Mouse (Mus musculus): ENCODE data around the gene Ergic1. TPM values are rescaled to one million over a fixed set of nuclear protein-coding genes. Genes with fewer than 3 reads are reported as not detected.

The Ergic1 gene
- 100 to 1,000 TPM; 180 to 193 TPM for total RNA-seq (2021)

- intact Hi-C loops (cut with DNase I), result loop anchor here (2.0 kb wide), 1 partner anchor 52 kb away; no protein-coding TSS in a partner anchor
- DNase-seq, result peak; percentile 94
Measured at GRCm38 (mm10) chr17:26561290-26561640, at the start of gene Ergic1. Gene Ergic1 (plus strand): TSS chr17:26561489.

- intact Hi-C loops (cut with DNase I), result no loop called here
- peak; percentile 30 for DNase-seq
Measured at GRCm38 (mm10) chr17:26511816-26512774, 49.2 kb upstream of the Ergic1 start.

DNA sequence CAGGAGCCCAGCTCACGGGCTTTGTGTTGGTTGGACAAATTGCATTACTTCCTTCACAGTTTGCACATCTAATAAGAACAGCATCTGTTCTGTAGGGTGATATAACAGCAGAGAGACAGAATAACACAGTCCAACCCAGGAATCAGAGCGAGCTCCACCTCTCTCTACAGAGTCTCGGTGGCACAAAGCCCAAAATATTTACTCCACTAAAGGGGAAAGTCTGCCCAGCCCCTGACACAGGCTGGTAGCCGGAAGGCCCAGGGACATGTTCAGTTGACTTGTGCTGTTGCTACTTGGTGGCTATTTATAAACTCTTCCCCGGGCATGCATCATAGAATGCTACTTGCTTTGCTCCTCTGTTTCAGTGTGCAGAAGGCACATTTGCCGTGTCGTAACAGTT lies 48.3 kb upstream of the Ergic1 start:
- intact Hi-C loops (cut with DNase I), result no loop called here
- DNase-seq, result no peak

GRCm38 (mm10) chr17:26513459-26514290 lies 47.6 kb upstream of the Ergic1 start:
- intact Hi-C loops (cut with DNase I), result no loop called here

DNA sequence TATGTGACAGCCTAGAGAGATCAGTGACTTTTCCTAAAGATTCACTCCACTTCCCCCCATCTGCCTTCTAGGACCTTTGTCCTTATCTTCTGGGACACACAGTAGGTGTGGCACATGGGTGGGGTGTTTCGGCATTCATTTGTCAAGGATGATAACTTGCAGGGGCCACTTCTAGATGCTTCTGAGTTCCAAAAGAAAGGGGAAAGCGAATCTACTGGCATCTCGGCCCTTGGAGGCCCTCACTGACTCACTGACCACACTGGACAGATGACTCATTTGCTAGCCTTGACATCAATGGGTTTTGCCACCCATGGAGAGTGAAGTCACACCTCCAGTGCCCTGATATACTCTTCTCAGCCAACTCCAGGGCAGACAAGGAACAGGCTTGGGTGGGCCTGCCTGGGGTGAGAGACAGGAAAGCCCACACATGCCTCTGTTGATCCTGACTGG lies 46.7 kb upstream of the Ergic1 start:
- no peak for DNase-seq
- intact Hi-C loops (cut with DNase I), result no loop called here

More at GRCm38 (mm10) chr17:26513459-26514290, 47.6 kb upstream of the Ergic1 start:
- no peak for DNase-seq

GRCm38 (mm10) chr17:26515675-26516074 lies 45.6 kb upstream of the Ergic1 start:
- DNase-seq, result no peak
- intact Hi-C loops (cut with DNase I), result no loop called here

- no peak for DNase-seq
- intact Hi-C loops (cut with DNase I), result no loop called here
Measured at GRCm38 (mm10) chr17:26518306-26518705, 43.0 kb upstream of the Ergic1 start.

GRCm38 (mm10) chr17:26522711-26523110 lies 38.6 kb upstream of the Ergic1 start:
- intact Hi-C loops (cut with DNase I), result no loop called here
- no peak for DNase-seq

GRCm38 (mm10) chr17:26524316-26524715 lies 37.0 kb upstream of the Ergic1 start:
- intact Hi-C loops (cut with DNase I), result no loop called here
- no peak for DNase-seq

- DNase-seq, result no peak
Measured at GRCm38 (mm10) chr17:26524801-26525200, 36.5 kb upstream of the Ergic1 start.

GRCm38 (mm10) chr17:26525316-26525715 lies 36.0 kb upstream of the Ergic1 start:
- DNase-seq, result peak; percentile 59
- intact Hi-C loops (cut with DNase I), result no loop called here

More at GRCm38 (mm10) chr17:26524801-26525200, 36.5 kb upstream of the Ergic1 start:
- intact Hi-C loops (cut with DNase I), result no loop called here

DNA sequence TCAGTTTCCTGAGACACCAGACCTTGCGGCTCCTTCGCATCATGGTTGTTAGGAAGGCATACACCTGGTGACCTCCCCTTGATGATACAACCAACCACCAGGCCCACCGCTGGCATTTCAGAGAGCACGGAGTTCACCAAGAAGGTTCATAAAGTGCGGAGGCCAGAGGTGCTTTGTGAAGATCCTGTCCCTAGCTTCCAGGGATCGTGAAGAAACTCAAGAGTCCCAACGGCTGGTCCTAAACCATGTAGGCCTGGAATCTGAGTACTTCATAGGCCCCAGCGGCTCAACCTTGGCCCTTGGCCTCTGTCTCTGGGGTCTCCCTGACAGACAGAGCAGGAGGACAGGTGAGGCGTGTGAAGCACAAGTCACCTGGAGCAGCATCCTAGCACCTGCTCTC lies 34.0 kb upstream of the Ergic1 start:
- intact Hi-C loops (cut with DNase I), result no loop called here
- no peak for DNase-seq

GRCm38 (mm10) chr17:26528751-26529150 lies 32.5 kb upstream of the Ergic1 start:
- DNase-seq, result no peak
- intact Hi-C loops (cut with DNase I), result no loop called here

- no peak for DNase-seq
- intact Hi-C loops (cut with DNase I), result no loop called here
Measured at GRCm38 (mm10) chr17:26529791-26530241, 31.5 kb upstream of the Ergic1 start.

DNA sequence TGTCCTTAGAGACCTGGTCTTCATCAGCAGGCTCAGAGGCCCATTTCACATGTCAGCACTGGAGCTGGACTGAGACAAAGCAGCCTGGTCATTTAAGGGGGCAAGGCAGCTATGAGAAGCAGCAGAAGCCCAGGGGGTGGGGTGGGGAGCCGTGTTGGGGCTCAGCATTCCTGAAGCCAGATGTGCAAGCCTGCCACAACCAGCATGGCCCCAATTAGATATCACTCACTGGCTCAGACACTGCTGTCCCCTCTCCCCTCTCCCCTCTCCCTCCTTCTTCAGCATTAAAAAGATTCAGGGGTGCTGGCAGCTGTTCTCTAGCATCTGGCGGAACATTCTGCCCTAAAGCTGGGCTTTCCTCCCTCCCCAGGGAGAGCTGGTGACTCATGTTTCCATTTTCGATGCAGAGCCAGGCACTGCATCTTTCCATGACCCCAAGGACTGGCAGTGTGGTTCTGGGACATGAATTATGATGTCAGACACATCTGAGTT lies 30.7 kb upstream of the Ergic1 start:
- intact Hi-C loops (cut with DNase I), result no loop called here
- DNase-seq, result no peak

DNA sequence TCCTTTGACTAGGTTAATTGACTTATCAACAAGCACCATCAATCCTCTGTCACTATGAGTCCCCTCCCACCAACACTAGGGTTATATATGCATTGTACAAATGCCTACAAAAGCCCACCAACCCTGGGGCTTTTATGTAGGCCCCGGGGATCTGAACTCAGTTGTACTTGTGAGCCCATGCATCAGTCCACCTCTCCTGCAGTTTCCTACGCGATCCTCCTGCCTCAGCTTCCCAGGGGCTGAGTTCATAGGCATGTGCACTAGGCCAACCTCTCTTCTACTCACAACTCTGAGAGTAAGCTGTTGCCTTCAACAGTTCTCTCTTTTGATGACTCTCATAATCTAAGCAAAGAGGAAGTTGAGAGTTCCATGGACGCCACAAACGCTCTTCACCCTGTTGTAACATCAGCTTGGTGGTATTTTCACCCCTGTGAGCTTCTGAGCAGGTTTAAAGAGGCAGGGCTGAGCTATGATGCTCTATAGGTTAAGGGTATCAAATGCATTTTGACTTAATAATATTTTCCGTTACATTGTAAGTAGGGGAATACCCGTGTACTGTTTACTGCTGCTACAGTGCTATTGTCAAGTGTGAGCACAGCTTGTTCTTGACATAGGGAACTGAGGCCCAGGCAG lies 29.8 kb upstream of the Ergic1 start:
- no peak for DNase-seq
- intact Hi-C loops (cut with DNase I), result no loop called here

- no peak for DNase-seq
- intact Hi-C loops (cut with DNase I), result no loop called here
Measured at GRCm38 (mm10) chr17:26532476-26533045, 28.7 kb upstream of the Ergic1 start.

GRCm38 (mm10) chr17:26533871-26534372 lies 27.4 kb upstream of the Ergic1 start:
- intact Hi-C loops (cut with DNase I), result no loop called here
- DNase-seq, result no peak

- DNase-seq, result no peak
- intact Hi-C loops (cut with DNase I), result no loop called here
Measured at GRCm38 (mm10) chr17:26534695-26535094, 26.6 kb upstream of the Ergic1 start.

Data from left cerebral cortex, postnatal 4 days (tissue).